Mouse (Mus musculus) liver, embryonic 11.5 days (tissue): ENCODE data around the gene Tmcc2. TPM values are rescaled to one million over a fixed set of nuclear protein-coding genes. Genes with fewer than 3 reads are reported as not detected.

Experiments
- ATAC-seq: fragments of 200-750 bp; cut with Nextera tagmentation; replicated peaks from 2 replicates; pipeline ENCODE4 v1.8.0; 2017; ENCODE audit warnings: moderate number of reproducible peaks, mild to moderate bottlenecking, moderate TSS enrichment, moderate library complexity; ENCODE audit not compliant: low FRiP score
- DNase-seq: peaks from one replicate; pipeline ENCODE4 v3.0.0-alpha.2; 2017; ENCODE audit warnings: low spot score
- H3K27ac ChIP-seq: fragments of 300-500 bp; sonication (generic); 2 replicates; pipeline ENCODE4 v1.5.1; 2014; ENCODE audit warnings: mild to moderate bottlenecking, low read depth, low read length, control low read depth
- H3K27me3 ChIP-seq: fragments of 300-500 bp; sonication (generic); replicated peaks from 2 replicates; pipeline ENCODE4 v1.6.1; 2014; ENCODE audit warnings: low read length, mixed read lengths; ENCODE audit not compliant: control insufficient read depth, insufficient read depth
- H3K36me3 ChIP-seq: fragments of 300-500 bp; sonication (generic); 2 replicates; pipeline ENCODE4 v1.6.1; 2014; ENCODE audit warnings: mild to moderate bottlenecking, low read length, moderate library complexity, mixed read lengths; ENCODE audit not compliant: control insufficient read depth, insufficient read depth
- H3K4me1 ChIP-seq: fragments of 300-500 bp; sonication (generic); replicated peaks from 2 replicates; pipeline ENCODE4 v1.6.1; 2014; ENCODE audit warnings: low read length, mixed read lengths; ENCODE audit not compliant: control insufficient read depth, insufficient read depth
- H3K4me2 ChIP-seq: fragments of 300-500 bp; sonication (generic); 2 replicates; pipeline ENCODE4 v1.6.1; 2014; ENCODE audit warnings: mild to moderate bottlenecking, control low read depth, moderate library complexity
- H3K4me3 ChIP-seq: fragments of 300-500 bp; sonication (generic); 2 replicates; pipeline ENCODE4 v1.5.1; 2014; ENCODE audit warnings: low read depth, low read length, control low read depth
- H3K9ac ChIP-seq: fragments of 300-500 bp; sonication (generic); 2 replicates; pipeline ENCODE4 v1.6.1; 2014; ENCODE audit warnings: low read depth, low read length, control low read depth
- H3K9me3 ChIP-seq: fragments of 300-500 bp; sonication (generic); 2 replicates; pipeline ENCODE4 v1.6.1; 2016; ENCODE audit warnings: low read length, inconsistent platforms, mixed read lengths; ENCODE audit not compliant: control insufficient read depth
- WGBS: fragments of 180-500 bp; shearing (Covaris S2); extraction: QIAGEN DNeasy Blood & Tissue Kit; methylation state at CpG from one replicate; pipeline ENCODE4 v1.1.7; 2014; 5-methylcytosine and 5-hydroxymethylcytosine counted together
- polyA plus RNA-seq: library from polyadenylated mRNA; unstranded; fragments of >200 nt; fragmentation: Nextera tagmentation; extraction: Ambion mirVana; gene quantifications from 2 replicates; pipeline ENCODE4 v1.2.1, GENCODE M21; 2014

The Tmcc2 gene
- polyA plus RNA-seq, 1 experiment from 2014 or later: 24.6 TPM

DNA sequence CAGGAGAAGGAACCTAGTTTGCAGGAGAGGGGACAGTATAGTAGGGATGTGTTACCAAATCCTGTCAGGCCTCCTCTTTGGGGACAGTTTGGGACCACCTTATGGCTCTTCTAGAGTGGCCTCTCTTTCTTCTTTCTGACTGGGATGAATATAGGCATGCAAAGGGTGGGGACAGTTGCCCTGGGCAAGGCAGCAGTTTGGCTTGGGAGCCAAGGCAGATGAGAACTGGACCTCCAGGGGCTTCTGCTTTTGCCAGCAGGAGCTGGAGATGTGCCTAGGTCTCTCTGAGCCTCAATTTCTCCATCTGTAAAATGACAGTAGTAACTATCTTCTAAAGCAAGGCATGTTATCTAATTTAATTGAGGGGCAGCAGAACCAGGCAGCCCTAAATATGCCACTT, 44.1 kb downstream of the Tmcc2 start:
- no peak overlapping the region for H3K27ac ChIP-seq
- no peak for DNase-seq
- H3K9ac ChIP-seq: no peak overlapping the region

GRCm38 (mm10) chr1:132346134-132346851, 44.8 kb downstream of the Tmcc2 start:
- H3K27ac ChIP-seq: no peak overlapping the region; the same call in 1 of the 2 replicates

More for the DNA sequence above, 44.1 kb downstream of the Tmcc2 start:
- no peaks in the 10 kb centered on the region for H3K9me3 ChIP-seq
- no peak for ATAC-seq
- H3K27me3 ChIP-seq: no peaks in the 10 kb centered on the region
- H3K4me3 ChIP-seq: no peak overlapping the region
- no peaks in the 10 kb centered on the region for H3K36me3 ChIP-seq
- peaks cover 7% of the 10 kb centered on the region; the same call in 1 of the 2 replicates for H3K4me1 ChIP-seq
- H3K4me2 ChIP-seq: no peak overlapping the region

GRCm38 (mm10) chr1:132345514-132345913, 45.6 kb downstream of the Tmcc2 start:
- 79% methylated on average over 4 of the region's 4 CpGs for WGBS
- no peak overlapping the region for H3K4me3 ChIP-seq

More at GRCm38 (mm10) chr1:132346134-132346851, 44.8 kb downstream of the Tmcc2 start:
- no peak overlapping the region for H3K9ac ChIP-seq
- ATAC-seq: 0 out of 2 replicates have a peak, but pooled peaks have one; percentile 32
- 63% methylated on average over 12 of the region's 12 CpGs for WGBS
- no peaks in the 10 kb centered on the region for H3K9me3 ChIP-seq
- no peaks in the 10 kb centered on the region for H3K36me3 ChIP-seq
- H3K4me2 ChIP-seq: no peak overlapping the region
- no peak for DNase-seq
- no peaks in the 10 kb centered on the region for H3K27me3 ChIP-seq
- no peak overlapping the region for H3K4me3 ChIP-seq
- peaks cover 11% of the 10 kb centered on the region; the same call in 1 of the 2 replicates for H3K4me1 ChIP-seq

DNA sequence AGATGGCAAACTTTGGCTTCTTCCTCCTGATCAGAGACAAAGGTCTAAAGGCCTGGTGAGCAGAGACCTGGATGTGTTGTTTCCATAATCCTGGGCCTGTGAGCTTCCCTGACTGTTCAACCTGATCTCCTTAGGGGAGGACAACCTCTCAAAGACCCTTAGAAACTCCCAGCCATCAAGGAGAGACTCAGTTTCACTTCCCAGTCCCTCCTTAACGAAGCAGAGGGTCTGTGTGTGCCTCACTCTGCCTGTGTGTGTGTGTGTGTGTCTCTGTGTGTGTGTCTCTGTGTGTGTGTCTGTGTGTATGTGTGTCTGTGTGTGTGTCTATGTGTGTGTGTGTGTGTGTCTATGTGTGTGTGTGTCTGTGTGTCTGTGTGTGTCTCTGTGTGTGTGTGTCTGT, 47.4 kb downstream of the Tmcc2 start:
- H3K9ac ChIP-seq: no peak overlapping the region
- H3K27ac ChIP-seq: no peak overlapping the region
- H3K36me3 ChIP-seq: no peaks in the 10 kb centered on the region
- H3K27me3 ChIP-seq: no peaks in the 10 kb centered on the region
- no peak overlapping the region for H3K4me2 ChIP-seq
- ATAC-seq (no peak), DNase-seq (no peak)
- peaks cover 11% of the 10 kb centered on the region; the same call in 1 of the 2 replicates for H3K4me1 ChIP-seq
- H3K9me3 ChIP-seq: no peaks in the 10 kb centered on the region
- no peak overlapping the region for H3K4me3 ChIP-seq
- 81% methylated on average over 1 of the region's 1 CpGs for WGBS

More at GRCm38 (mm10) chr1:132345514-132345913, 45.6 kb downstream of the Tmcc2 start:
- Histone ChIP-seq H3K9ac (no peak overlapping the region), H3K36me3 (no peaks in the 10 kb centered on the region), H3K9me3 (no peaks in the 10 kb centered on the region), H3K4me1 (peaks cover 11% of the 10 kb centered on the region; the same call in 1 of the 2 replicates), H3K4me2 (no peak overlapping the region), H3K27me3 (no peaks in the 10 kb centered on the region), H3K27ac (no peak overlapping the region)
- no peak for DNase-seq
- no peak for ATAC-seq

GRCm38 (mm10) chr1:132343191-132343590, 47.9 kb downstream of the Tmcc2 start:
- H3K36me3 ChIP-seq: no peaks in the 10 kb centered on the region
- H3K4me1 ChIP-seq: peaks cover 11% of the 10 kb centered on the region; the same call in 1 of the 2 replicates
- H3K9ac ChIP-seq: no peak overlapping the region
- DNase-seq (no peak), ATAC-seq (no peak)
- 79% methylated on average over 2 of the region's 2 CpGs for WGBS
- no peaks in the 10 kb centered on the region for H3K27me3 ChIP-seq
- H3K27ac ChIP-seq: no peak overlapping the region
- no peaks in the 10 kb centered on the region for H3K9me3 ChIP-seq
- no peak overlapping the region for H3K4me3 ChIP-seq
- no peak overlapping the region for H3K4me2 ChIP-seq

- no peak overlapping the region for H3K27ac ChIP-seq
- H3K9ac ChIP-seq: no peak overlapping the region
- H3K36me3 ChIP-seq: no peaks in the 10 kb centered on the region
- DNase-seq: no peak
- H3K27me3 ChIP-seq: no peaks in the 10 kb centered on the region
- no peak overlapping the region for H3K4me2 ChIP-seq
- ATAC-seq: no peak
- peaks cover 13% of the 10 kb centered on the region; the same call in 1 of the 2 replicates for H3K4me1 ChIP-seq
- WGBS: 57% methylated on average over 3 of the region's 3 CpGs
- no peak overlapping the region for H3K4me3 ChIP-seq
- H3K9me3 ChIP-seq: no peaks in the 10 kb centered on the region
These were observed 48.6 kb downstream of the Tmcc2 start for GRCm38 (mm10) chr1:132342518-132342917.

DNA sequence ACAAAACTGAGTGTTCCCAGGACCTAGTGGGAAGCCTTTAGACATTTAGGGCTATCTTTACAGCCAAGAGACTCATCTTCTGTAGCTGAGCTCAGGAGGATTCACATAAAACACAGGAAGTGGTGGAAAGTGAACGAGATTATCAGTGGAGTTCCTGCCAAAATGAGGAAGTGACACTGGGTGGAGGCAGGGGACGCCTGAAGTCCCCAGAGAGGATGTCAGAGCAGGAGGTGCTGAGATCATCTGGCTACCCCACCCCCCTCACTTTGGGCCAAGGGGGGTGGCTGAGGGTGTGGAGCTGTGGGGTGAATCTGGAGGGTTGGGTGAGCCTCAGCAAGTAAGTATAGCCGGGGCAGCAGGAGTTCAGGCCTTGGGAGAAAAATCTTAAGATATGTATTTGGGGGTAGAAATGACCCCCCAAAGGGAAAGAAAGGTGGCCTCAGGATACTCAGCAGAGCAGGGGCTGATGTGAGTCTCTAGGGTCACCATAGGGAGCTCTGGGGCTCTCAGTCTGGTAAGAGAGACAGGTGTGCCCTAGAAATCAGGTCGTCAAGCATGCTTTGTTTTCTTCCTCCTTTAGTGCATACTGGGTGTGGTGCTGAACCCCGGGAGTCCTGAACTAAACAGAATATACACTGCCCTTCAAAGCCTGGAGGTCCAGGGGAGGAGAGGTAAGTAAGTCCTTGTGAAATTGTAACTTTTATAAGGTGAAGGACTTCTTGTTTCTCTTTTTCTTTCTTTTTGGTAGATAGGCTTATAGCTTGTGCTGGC, 49.2 kb downstream of the Tmcc2 start:
- Histone ChIP-seq H3K4me1 (peaks cover 15% of the 10 kb centered on the region; the same call in 1 of the 2 replicates), H3K36me3 (no peaks in the 10 kb centered on the region), H3K4me2 (peak overlapping the region; percentile 20; the same call in 1 of the 2 replicates), H3K27ac (no peak overlapping the region), H3K27me3 (no peaks in the 10 kb centered on the region), H3K9me3 (no peaks in the 10 kb centered on the region), H3K4me3 (no peak overlapping the region), H3K9ac (no peak overlapping the region)
- ATAC-seq (peak; percentile 44; the same call in 1 of the 2 replicates), DNase-seq (no peak)
- 19% methylated on average over 5 of the region's 5 CpGs for WGBS

- H3K9ac ChIP-seq: no peak overlapping the region
- WGBS: 28% methylated on average over 8 of the region's 8 CpGs
- H3K9me3 ChIP-seq: no peaks in the 10 kb centered on the region
- no peaks in the 10 kb centered on the region for H3K27me3 ChIP-seq
- H3K36me3 ChIP-seq: no peaks in the 10 kb centered on the region
- DNase-seq (no peak), ATAC-seq (no peak)
- H3K4me2 ChIP-seq: no peak overlapping the region; the same call in 1 of the 2 replicates
- H3K27ac ChIP-seq: peak overlapping the region; percentile 16; the same call in 1 of the 2 replicates
- peaks cover 42% of the 10 kb centered on the region for H3K4me1 ChIP-seq
- no peak overlapping the region for H3K4me3 ChIP-seq
These were observed 52.9 kb downstream of the Tmcc2 start for GRCm38 (mm10) chr1:132338027-132338660.
